Mouse (Mus musculus): Measurements from ENCODE around the gene Tmem45b. TPM values are rescaled to one million over a fixed set of nuclear protein-coding genes. Genes with fewer than 3 reads are reported as not detected.

The Tmem45b gene
- polyA plus RNA-seq, 1 experiment from 2014 or later, result 234 TPM

DNA sequence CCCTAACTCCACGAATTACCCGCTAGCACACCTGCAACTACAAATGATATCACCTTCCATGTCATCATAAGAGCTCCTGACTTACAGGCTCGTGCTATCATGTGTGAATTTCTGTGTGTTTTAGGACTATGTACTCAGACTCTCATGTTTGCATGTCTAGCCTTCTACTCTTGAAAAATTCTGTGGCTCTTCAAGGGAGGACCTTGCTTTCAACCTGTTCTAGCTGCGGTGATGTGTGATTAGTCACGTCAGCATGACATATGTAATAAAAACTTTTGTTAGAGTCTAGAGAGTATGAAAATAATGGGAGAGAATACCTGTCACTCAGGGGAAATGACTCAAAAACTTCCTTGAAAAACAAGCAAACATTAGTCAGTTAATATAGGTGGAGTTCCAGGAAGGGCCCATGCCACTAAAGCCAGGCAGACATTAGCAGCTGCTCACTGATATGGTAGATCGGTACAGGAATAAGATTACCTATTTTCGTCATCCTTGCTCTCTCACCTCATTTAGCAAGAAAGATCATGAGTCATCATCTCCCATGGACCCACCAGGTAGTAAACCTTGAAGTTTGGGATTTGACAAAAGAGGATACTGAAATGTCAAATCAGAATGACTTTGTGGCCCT lies 15.0 kb downstream of the Tmem45b start:
- Histone ChIP-seq H3K27me3 (replicated peaks; ENCODE audit: control insufficient read depth, insufficient read depth, low read length) (no peaks in the 10 kb centered on the region), H3K27ac (ENCODE audit: low read depth, low read length) (peak overlapping the region; percentile 22; the same call in 1 of the 2 replicates), H3K4me1 (replicated peaks; ENCODE audit: control insufficient read depth, insufficient read depth, low read length) (no peaks in the 10 kb centered on the region; the same call in 1 of the 2 replicates), H3K4me3 (ENCODE audit: low read depth, low read length) (no peak overlapping the region), H3K9ac (ENCODE audit: low read depth, low read length) (no peak overlapping the region), H3K36me3 (ENCODE audit: control insufficient read depth, insufficient read depth) (no peaks in the 10 kb centered on the region), H3K9me3 (ENCODE audit: control insufficient read depth) (no peaks in the 10 kb centered on the region), H3K4me2 (replicated peaks; ENCODE audit: low read depth) (no peak overlapping the region)
- no peak for TF ChIP-seq CTCF (IDR thresholded peaks at IDR 0.05; ENCODE audit: low read depth)
- peak; percentile 81 for ATAC-seq
- WGBS, result 61% methylated on average over 7 of the region's 7 CpGs

DNA sequence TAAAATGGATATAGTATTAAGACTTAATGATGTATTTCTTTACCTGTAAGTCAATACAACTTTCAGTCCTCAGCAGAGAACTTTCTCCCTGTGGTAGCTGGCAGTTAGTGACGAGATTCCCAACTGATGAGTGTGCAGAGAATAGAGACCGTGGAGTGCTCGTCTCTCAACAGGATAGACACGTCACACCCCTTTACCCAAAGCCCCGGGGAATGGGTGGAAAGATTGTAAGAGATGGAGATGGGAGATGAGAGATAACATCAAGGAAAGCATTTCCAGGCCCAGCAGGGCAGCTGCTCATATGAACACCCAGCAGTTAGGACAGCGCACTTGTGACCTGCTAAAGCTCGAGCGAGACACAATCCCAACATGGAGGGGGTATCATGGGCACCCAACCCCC lies 20.0 kb downstream of the Tmem45b start:
- no peak for ATAC-seq
- Histone ChIP-seq H3K4me3 (ENCODE audit: low read depth, low read length) (no peak overlapping the region), H3K27ac (ENCODE audit: low read depth, low read length) (no peak overlapping the region), H3K4me1 (replicated peaks; ENCODE audit: control insufficient read depth, insufficient read depth, low read length) (no peaks in the 10 kb centered on the region), H3K27me3 (replicated peaks; ENCODE audit: control insufficient read depth, insufficient read depth, low read length) (no peaks in the 10 kb centered on the region), H3K4me2 (replicated peaks; ENCODE audit: low read depth) (no peak overlapping the region), H3K9ac (ENCODE audit: low read depth, low read length) (no peak overlapping the region), H3K36me3 (ENCODE audit: control insufficient read depth, insufficient read depth) (no peaks in the 10 kb centered on the region), H3K9me3 (ENCODE audit: control insufficient read depth) (no peaks in the 10 kb centered on the region)
- 77% methylated on average over 8 of the region's 8 CpGs for WGBS
- no peak for TF ChIP-seq CTCF (IDR thresholded peaks at IDR 0.05; ENCODE audit: low read depth)

DNA sequence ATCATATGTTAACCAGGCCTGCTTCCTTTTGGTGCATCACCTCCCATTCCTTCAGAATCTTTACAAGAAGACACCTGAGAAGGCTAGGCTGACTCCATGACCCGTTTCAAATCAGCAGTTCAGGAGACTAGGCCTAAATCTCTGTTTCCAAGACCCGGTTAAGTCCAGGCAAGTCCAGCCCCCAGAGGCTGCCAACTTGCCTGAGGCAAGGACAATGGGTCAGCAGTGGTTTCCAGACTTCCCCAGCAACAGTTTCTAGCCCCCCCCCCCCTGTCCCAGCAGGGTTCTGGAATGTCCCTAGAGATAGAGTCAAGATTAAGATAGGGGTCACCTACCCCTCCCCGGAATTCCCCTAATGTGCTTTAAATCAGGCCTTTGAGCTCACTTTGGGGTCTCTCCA lies 22.8 kb downstream of the Tmem45b start:
- WGBS, result 85% methylated on average over 3 of the region's 3 CpGs
- no peaks in the 10 kb centered on the region for H3K36me3 ChIP-seq (ENCODE audit: control insufficient read depth, insufficient read depth)
- no peak for TF ChIP-seq CTCF (IDR thresholded peaks at IDR 0.05; ENCODE audit: low read depth)
- H3K4me1 ChIP-seq (replicated peaks; ENCODE audit: control insufficient read depth, insufficient read depth, low read length), result no peaks in the 10 kb centered on the region
- no peak overlapping the region for H3K9ac ChIP-seq (ENCODE audit: low read depth, low read length)
- no peaks in the 10 kb centered on the region for H3K27me3 ChIP-seq (replicated peaks; ENCODE audit: control insufficient read depth, insufficient read depth, low read length)
- H3K4me3 ChIP-seq (ENCODE audit: low read depth, low read length), result no peak overlapping the region
- no peak overlapping the region for H3K4me2 ChIP-seq (replicated peaks; ENCODE audit: low read depth)
- H3K27ac ChIP-seq (ENCODE audit: low read depth, low read length), result peak overlapping the region; percentile 28; the same call in 1 of the 2 replicates
- no peak for ATAC-seq
- no peaks in the 10 kb centered on the region for H3K9me3 ChIP-seq (ENCODE audit: control insufficient read depth)

DNA sequence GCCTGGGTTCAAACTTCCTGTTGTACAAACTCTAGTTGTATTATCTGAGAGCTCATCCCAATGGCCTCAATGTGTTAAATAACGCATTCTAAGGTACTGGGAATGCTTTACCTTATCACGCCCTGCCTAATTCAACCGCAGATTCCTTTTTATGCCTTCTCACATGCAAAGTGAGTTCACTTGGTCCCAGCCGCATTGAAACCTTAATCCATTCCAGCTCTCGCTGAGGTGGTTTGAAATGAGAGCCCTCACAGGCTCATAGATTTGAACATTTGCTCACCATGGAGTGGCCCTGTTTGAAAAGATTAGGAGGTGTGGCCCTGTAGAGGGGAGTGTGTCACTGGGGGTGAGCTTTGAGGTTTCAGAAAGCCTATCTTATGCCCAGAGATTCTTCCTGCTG lies 23.9 kb downstream of the Tmem45b start:
- TF ChIP-seq CTCF (IDR thresholded peaks at IDR 0.05; ENCODE audit: low read depth), result no peak
- Histone ChIP-seq H3K9ac (ENCODE audit: low read depth, low read length) (no peak overlapping the region), H3K27me3 (replicated peaks; ENCODE audit: control insufficient read depth, insufficient read depth, low read length) (no peaks in the 10 kb centered on the region), H3K27ac (ENCODE audit: low read depth, low read length) (peak overlapping the region; percentile 55), H3K4me2 (replicated peaks; ENCODE audit: low read depth) (no peak overlapping the region), H3K9me3 (ENCODE audit: control insufficient read depth) (no peaks in the 10 kb centered on the region), H3K4me1 (replicated peaks; ENCODE audit: control insufficient read depth, insufficient read depth, low read length) (no peaks in the 10 kb centered on the region), H3K36me3 (ENCODE audit: control insufficient read depth, insufficient read depth) (no peaks in the 10 kb centered on the region), H3K4me3 (ENCODE audit: low read depth, low read length) (no peak overlapping the region)
- 85% methylated on average over 5 of the region's 5 CpGs for WGBS
- no peak for ATAC-seq

DNA sequence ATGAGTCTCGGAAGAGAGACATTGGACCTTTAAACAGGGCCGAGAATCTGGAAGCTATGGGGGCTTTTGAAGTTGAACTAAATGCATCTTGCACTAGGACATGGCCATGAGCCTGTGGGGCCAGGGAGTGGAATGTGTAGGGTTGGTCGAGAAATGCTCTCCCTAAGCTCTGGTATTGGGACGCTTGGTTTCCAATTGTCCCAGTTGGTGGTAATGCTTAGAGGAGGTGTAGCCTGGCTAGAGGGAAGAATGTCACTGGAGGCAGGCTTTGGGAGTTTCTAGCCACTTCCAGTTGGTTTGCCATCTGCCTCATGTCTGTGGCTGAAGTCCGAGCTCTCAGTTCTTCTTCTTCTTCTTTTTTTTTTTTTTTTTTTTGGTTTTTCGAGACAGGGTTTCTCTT lies 24.9 kb downstream of the Tmem45b start:
- H3K9me3 ChIP-seq (ENCODE audit: control insufficient read depth), result no peaks in the 10 kb centered on the region
- ATAC-seq, result no peak
- 0 out of 2 replicates have a peak, but pooled peaks cover 3% of the 10 kb centered on the region for H3K4me1 ChIP-seq (replicated peaks; ENCODE audit: control insufficient read depth, insufficient read depth, low read length)
- WGBS, result 82% methylated on average over 6 of the region's 6 CpGs
- H3K4me2 ChIP-seq (replicated peaks; ENCODE audit: low read depth), result no peak overlapping the region
- H3K27me3 ChIP-seq (replicated peaks; ENCODE audit: control insufficient read depth, insufficient read depth, low read length), result no peaks in the 10 kb centered on the region
- no peak for TF ChIP-seq CTCF (IDR thresholded peaks at IDR 0.05; ENCODE audit: low read depth)
- H3K36me3 ChIP-seq (ENCODE audit: control insufficient read depth, insufficient read depth), result no peaks in the 10 kb centered on the region
- H3K27ac ChIP-seq (ENCODE audit: low read depth, low read length), result 0 out of 2 replicates have a peak overlapping the region, but pooled peaks have one; percentile 35
- H3K9ac ChIP-seq (ENCODE audit: low read depth, low read length), result no peak overlapping the region
- H3K4me3 ChIP-seq (ENCODE audit: low read depth, low read length), result no peak overlapping the region

DNA sequence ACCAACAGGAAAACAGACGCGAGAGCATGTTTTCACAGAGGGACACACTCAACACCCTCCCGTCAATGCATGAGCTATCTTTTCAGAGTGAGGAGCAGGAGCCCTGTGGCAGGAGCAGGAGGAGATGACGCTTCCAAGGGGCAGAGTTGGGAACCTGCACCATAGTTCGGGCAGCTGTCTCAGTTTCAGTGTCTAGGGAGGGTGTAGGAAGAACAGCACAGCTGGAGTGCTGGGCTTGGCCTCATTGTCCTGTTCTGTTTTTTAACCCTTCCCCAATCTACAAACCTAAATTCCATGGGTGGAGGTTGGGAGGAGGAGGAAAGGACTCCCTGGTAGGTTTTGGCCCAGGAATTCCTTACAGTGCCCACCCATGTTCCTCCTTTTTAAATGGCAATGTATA lies 25.4 kb downstream of the Tmem45b start:
- peak overlapping the region; percentile 35; the same call in 1 of the 2 replicates for H3K27ac ChIP-seq (ENCODE audit: low read depth, low read length)
- H3K9ac ChIP-seq (ENCODE audit: low read depth, low read length), result no peak overlapping the region
- WGBS, result 41% methylated on average over 5 of the region's 5 CpGs
- no peak for ATAC-seq
- no peak overlapping the region for H3K4me3 ChIP-seq (ENCODE audit: low read depth, low read length)
- no peaks in the 10 kb centered on the region for H3K27me3 ChIP-seq (replicated peaks; ENCODE audit: control insufficient read depth, insufficient read depth, low read length)
- H3K4me1 ChIP-seq (replicated peaks; ENCODE audit: control insufficient read depth, insufficient read depth, low read length), result 0 out of 2 replicates have a peak, but pooled peaks cover 3% of the 10 kb centered on the region
- no peak overlapping the region for H3K4me2 ChIP-seq (replicated peaks; ENCODE audit: low read depth)
- H3K9me3 ChIP-seq (ENCODE audit: control insufficient read depth), result no peaks in the 10 kb centered on the region
- H3K36me3 ChIP-seq (ENCODE audit: control insufficient read depth, insufficient read depth), result no peaks in the 10 kb centered on the region
- no peak for TF ChIP-seq CTCF (IDR thresholded peaks at IDR 0.05; ENCODE audit: low read depth)
